Mouse (Mus musculus): ENCODE results near the gene Stat2. TPM values are rescaled to one million over a fixed set of nuclear protein-coding genes. Genes with fewer than 3 reads are reported as not detected.
A peak's percentile ranks its signal among the peaks of the same experiment; 100 is the strongest.

Stat2 gene
- total RNA-seq (2022), result 1 to 10 TPM; 7.1 to 9.5 (median 8.6) TPM

- DNase-seq (ENCODE audit: low spot score), result peak; percentile 98
These were observed at the start of gene Stat2 for GRCm38 (mm10) chr10:128270287-128270841. TSS of gene Stat2 (plus strand) at chr10:128270559.

GRCm38 (mm10) chr10:128221533-128222286 is 48.6 kb upstream of the Stat2 start:
- no peak for DNase-seq (ENCODE audit: low spot score)

GRCm38 (mm10) chr10:128225064-128225463 is 45.3 kb upstream of the Stat2 start:
- no peak for DNase-seq (ENCODE audit: low spot score)

- DNase-seq (ENCODE audit: low spot score), result no peak
These were observed 44.8 kb upstream of the Stat2 start, which contains the start of gene Mip for GRCm38 (mm10) chr10:128225538-128225937. TSS of gene Mip (plus strand) at chr10:128225838.

- no peak for DNase-seq (ENCODE audit: low spot score)
These were observed 42.8 kb upstream of the Stat2 start for GRCm38 (mm10) chr10:128227592-128227991.

- DNase-seq (ENCODE audit: low spot score), result no peak
These were observed 42.4 kb upstream of the Stat2 start for GRCm38 (mm10) chr10:128228009-128228408.

GRCm38 (mm10) chr10:128230582-128230981 is 39.8 kb upstream of the Stat2 start:
- no peak for DNase-seq (ENCODE audit: low spot score)

GRCm38 (mm10) chr10:128231146-128231545 is 39.2 kb upstream of the Stat2 start:
- no peak for DNase-seq (ENCODE audit: low spot score)

GRCm38 (mm10) chr10:128231697-128232419 is 38.5 kb upstream of the Stat2 start, which contains the start of gene Timeless:
TSS of gene Timeless (plus strand) at chr10:128232065.
- peak; percentile 86 for DNase-seq (ENCODE audit: low spot score)

- peak; percentile 76 for DNase-seq (ENCODE audit: low spot score)
These were observed 37.9 kb upstream of the Stat2 start for GRCm38 (mm10) chr10:128232420-128232985.

GRCm38 (mm10) chr10:128236321-128236720 is 34.0 kb upstream of the Stat2 start:
- no peak for DNase-seq (ENCODE audit: low spot score)

GRCm38 (mm10) chr10:128237807-128238480 is 32.4 kb upstream of the Stat2 start:
- peak; percentile 71 for DNase-seq (ENCODE audit: low spot score)

GRCm38 (mm10) chr10:128239140-128239539 is 31.2 kb upstream of the Stat2 start:
- no peak for DNase-seq (ENCODE audit: low spot score)

- no peak for DNase-seq (ENCODE audit: low spot score)
These were observed 30.2 kb upstream of the Stat2 start for GRCm38 (mm10) chr10:128240131-128240530.

- DNase-seq (ENCODE audit: low spot score), result peak; percentile 23
These were observed 27.1 kb upstream of the Stat2 start for GRCm38 (mm10) chr10:128243252-128243651.

GRCm38 (mm10) chr10:128244121-128244520 is 26.2 kb upstream of the Stat2 start:
- DNase-seq (ENCODE audit: low spot score), result no peak

- peak; percentile 89 for DNase-seq (ENCODE audit: low spot score)
These were observed 23.2 kb upstream of the Stat2 start for GRCm38 (mm10) chr10:128247020-128247732.

GRCm38 (mm10) chr10:128250565-128250964 is 19.8 kb upstream of the Stat2 start:
- no peak for DNase-seq (ENCODE audit: low spot score)

GRCm38 (mm10) chr10:128253677-128254255 is 16.6 kb upstream of the Stat2 start, which contains the start of gene Apon:
TSS of gene Apon (plus strand) at chr10:128254096.
- DNase-seq (ENCODE audit: low spot score), result no peak

GRCm38 (mm10) chr10:128255925-128256324 is 14.4 kb upstream of the Stat2 start:
- no peak for DNase-seq (ENCODE audit: low spot score)

Measured in heart, adult 8-10 months (tissue).